Mouse (Mus musculus) forebrain, embryonic 12.5 days (tissue): ENCODE results near the gene Tex101. TPM values are rescaled to one million over a fixed set of nuclear protein-coding genes. Genes with fewer than 3 reads are reported as not detected.
"Not testable (repeated sequence)": the region's sequence is repeated elsewhere in the genome, so short reads cannot be mapped to it uniquely, and the experiment has no call there.

Experiments used
- ATAC-seq: fragments of 200-750 bp; cut with Nextera tagmentation; 2 replicates; pipeline ENCODE4 v1.8.0; 2017; ENCODE audit warnings: moderate TSS enrichment; ENCODE audit not compliant: low FRiP score
- H3K27ac ChIP-seq: fragments of 300-500 bp; sonication (generic); 2 replicates; pipeline ENCODE4 v1.5.1; 2016; ENCODE audit warnings: mild to moderate bottlenecking
- H3K27me3 ChIP-seq: fragments of 300-500 bp; sonication (generic); 2 replicates; pipeline ENCODE4 v1.6.1; 2016; ENCODE audit warnings: mild to moderate bottlenecking
- H3K36me3 ChIP-seq: fragments of 300-500 bp; sonication (generic); replicated peaks from 2 replicates; pipeline ENCODE4 v1.6.1; 2016; ENCODE audit warnings: mild to moderate bottlenecking
- H3K4me1 ChIP-seq: fragments of 300-500 bp; sonication (generic); 2 replicates; pipeline ENCODE4 v1.6.1; 2016
- H3K4me2 ChIP-seq: fragments of 300-500 bp; sonication (generic); 2 replicates; pipeline ENCODE4 v1.6.1; 2016; ENCODE audit warnings: mild to moderate bottlenecking, moderate library complexity
- H3K4me3 ChIP-seq: fragments of 300-500 bp; sonication (generic); replicated peaks from 2 replicates; pipeline ENCODE4 v1.5.1; 2016; ENCODE audit warnings: mild to moderate bottlenecking
- H3K9ac ChIP-seq: fragments of 300-500 bp; sonication (generic); 2 replicates; pipeline ENCODE4 v1.6.1; 2016; ENCODE audit warnings: mild to moderate bottlenecking
- H3K9me3 ChIP-seq: fragments of 300-500 bp; sonication (generic); 2 replicates; pipeline ENCODE4 v1.6.1; 2016
- WGBS: fragments of 180-500 bp; shearing (Covaris S2); methylation state at CpG from one replicate; pipeline ENCODE4 v1.1.7; 2016; 5-methylcytosine and 5-hydroxymethylcytosine counted together
- polyA plus RNA-seq: library from polyadenylated mRNA; unstranded; fragments of >200 nt; fragmentation: Nextera tagmentation; extraction: Ambion mirVana; gene quantifications from 2 replicates; pipeline ENCODE4 v1.2.1, GENCODE M21; 2016

Gene Tex101
- polyA plus RNA-seq, 1 experiment from 2014 or later = not detected

DNA sequence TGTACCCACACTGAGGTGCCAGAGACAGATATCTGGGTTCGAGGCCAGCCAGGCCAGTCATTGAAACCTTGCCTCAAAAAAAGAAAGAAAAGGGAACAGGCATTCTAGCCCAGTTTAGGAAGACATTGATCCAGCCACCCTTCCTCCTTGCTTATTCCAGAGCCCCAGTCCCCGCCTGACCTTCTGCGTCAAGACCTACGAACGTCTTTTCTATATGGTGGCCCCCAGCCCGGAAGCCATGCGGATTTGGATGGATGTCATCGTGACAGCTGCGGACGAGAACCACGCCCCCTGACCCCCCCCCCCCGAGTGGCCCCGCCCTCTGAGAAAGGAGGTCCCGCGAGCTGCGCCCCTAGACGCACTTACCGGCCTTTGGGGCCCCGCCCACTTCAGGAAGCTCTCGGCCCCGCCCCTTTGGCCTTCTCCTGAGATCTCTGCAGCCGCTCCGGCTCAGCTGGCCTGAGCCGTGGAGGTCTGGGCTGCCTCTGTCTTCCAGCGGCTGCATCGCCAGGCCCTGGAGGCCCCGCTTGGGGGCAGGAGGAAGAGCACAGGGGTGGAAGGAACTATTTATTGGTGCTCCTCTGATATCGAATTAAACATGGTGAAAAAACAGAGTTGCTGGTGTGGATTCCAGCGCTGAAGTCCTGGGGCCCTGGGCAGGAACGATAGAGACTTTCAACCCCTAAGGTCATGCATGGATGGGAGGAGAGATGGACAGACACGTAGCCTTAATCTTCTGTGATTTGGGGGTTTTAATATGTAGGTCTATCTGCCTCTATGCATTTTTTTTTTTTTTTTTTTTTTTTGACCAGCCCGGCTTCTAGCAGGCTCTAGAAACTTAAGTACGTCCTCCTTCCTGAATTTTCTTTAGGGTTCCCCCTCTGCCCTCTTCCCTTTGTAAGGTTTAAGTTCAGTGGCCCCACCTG, 47.5 kb downstream of the Tex101 start:
- H3K27ac ChIP-seq = no peak overlapping the region
- peak overlapping the region; percentile 45 for H3K9ac ChIP-seq
- H3K4me1 ChIP-seq = peaks cover 11% of the 10 kb centered on the region; the same call in 1 of the 2 replicates
- peak overlapping the region; percentile 33 for H3K4me3 ChIP-seq
- no peaks in the 10 kb centered on the region for H3K9me3 ChIP-seq
- WGBS = 7% methylated on average over 33 of the region's 33 CpGs
- H3K36me3 ChIP-seq = no peaks in the 10 kb centered on the region
- ATAC-seq = peak; percentile 89
- H3K4me2 ChIP-seq = peak overlapping the region; percentile 57
- peaks cover 18% of the 10 kb centered on the region; the same call in 1 of the 2 replicates for H3K27me3 ChIP-seq

DNA sequence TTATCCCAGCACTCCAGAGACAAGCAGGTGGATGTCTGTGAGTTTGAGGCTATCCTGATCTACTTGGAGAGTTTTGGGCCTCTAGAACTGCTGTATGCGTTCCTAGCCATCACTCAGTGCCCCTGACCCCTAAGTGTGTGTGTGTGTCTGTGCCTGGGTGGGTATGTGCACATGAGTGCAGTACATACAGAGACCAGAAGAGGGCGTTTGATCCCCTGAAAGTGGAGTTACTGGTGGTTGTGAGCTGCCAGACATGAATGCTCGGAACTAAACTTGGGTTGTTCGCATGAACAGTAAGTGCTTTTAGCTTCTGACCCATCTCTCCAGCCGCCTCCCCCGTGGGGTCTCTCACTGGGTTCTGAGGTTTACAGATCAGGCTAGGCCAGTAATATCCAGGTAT, 53.5 kb downstream of the Tex101 start:
- Histone ChIP-seq H3K9me3 (peaks cover 5% of the 10 kb centered on the region; the same call in 1 of the 2 replicates), H3K4me3 (no peak overlapping the region), H3K4me1 (0 out of 2 replicates have a peak, but pooled peaks cover 2% of the 10 kb centered on the region), H3K9ac (no peak overlapping the region), H3K27ac (no peak overlapping the region), H3K36me3 (no peaks in the 10 kb centered on the region), H3K27me3 (peaks cover 12% of the 10 kb centered on the region; the same call in 1 of the 2 replicates), H3K4me2 (no peak overlapping the region)
- WGBS = 80% methylated on average over 6 of the region's 6 CpGs
- ATAC-seq = no peak

GRCm38 (mm10) chr7:24621193-24621592, 55.3 kb downstream of the Tex101 start:
- no peaks in the 10 kb centered on the region for H3K36me3 ChIP-seq
- H3K27ac ChIP-seq = no peak overlapping the region
- no peak overlapping the region for H3K4me2 ChIP-seq
- no peak overlapping the region for H3K4me3 ChIP-seq
- 85% methylated on average over 3 of the region's 3 CpGs for WGBS
- no peak overlapping the region for H3K9ac ChIP-seq
- no peak for ATAC-seq
- H3K9me3 ChIP-seq = peaks cover 5% of the 10 kb centered on the region; the same call in 1 of the 2 replicates
- H3K4me1 ChIP-seq = 0 out of 2 replicates have a peak, but pooled peaks cover 2% of the 10 kb centered on the region
- peaks cover 2% of the 10 kb centered on the region; the same call in 1 of the 2 replicates for H3K27me3 ChIP-seq

DNA sequence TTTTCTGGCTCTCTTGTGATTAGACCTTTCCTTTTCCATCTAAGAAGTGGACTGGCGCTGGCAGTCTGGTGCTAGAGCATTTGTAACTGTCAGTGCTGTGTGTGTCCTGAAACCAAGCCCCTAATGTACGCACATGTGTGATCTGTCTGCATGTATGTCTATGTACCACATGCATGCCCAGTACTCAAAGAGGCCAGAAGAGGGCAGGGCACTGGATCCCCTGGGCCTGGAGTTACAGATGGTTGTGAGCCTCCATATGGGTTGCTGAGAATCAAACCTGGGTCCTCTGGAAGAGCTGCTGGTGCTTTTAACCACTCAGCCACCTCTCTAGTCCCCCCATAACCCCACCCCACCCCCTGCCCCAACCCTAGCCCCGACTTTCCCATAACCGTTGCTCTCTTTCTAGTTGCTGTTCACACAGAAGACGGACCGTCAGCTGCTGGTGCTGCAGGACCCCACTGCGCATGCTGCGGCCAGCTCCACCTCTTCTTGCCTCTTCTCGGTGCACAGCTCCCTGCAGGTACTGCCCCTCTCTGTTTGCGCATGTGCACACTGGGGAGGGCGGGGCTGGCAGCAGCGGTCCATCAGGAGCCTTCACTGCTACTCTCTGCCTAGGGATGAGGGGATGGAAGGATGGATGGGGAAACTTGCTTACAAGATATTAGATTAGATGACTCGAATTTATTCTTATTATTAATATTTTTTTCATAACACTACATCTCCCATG, 56.6 kb downstream of the Tex101 start:
- no peak for ATAC-seq
- WGBS = 53% methylated on average over 13 of the region's 13 CpGs
- no peak overlapping the region for H3K27ac ChIP-seq
- H3K9ac ChIP-seq = no peak overlapping the region
- H3K27me3 ChIP-seq = 0 out of 2 replicates have a peak, but pooled peaks cover 6% of the 10 kb centered on the region
- H3K4me3 ChIP-seq = no peak overlapping the region
- no peaks in the 10 kb centered on the region for H3K4me1 ChIP-seq
- no peak overlapping the region for H3K4me2 ChIP-seq
- peaks cover 5% of the 10 kb centered on the region; the same call in 1 of the 2 replicates for H3K9me3 ChIP-seq
- no peaks in the 10 kb centered on the region for H3K36me3 ChIP-seq

DNA sequence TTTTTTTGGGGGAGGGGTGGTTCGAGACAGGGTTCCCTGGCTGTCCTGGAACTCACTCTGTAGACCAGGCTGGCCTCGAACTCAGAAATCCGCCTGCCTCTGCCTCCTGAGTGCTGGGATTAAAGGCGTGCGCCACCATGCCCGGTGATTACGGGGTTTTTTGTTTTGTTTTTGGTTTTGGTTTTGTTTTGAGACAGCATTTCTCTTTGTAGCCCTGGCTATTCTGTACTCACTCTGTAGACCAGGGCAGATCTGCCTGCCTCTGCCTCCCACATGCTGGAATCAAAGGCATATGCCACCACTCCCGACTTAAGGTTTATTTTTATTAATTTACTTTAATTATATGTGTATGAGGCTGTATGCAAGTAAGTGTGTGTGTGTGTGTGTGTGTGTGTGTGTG, 58.1 kb downstream of the Tex101 start:
- H3K4me1 ChIP-seq, ATAC-seq, H3K9ac ChIP-seq, H3K27ac ChIP-seq, H3K4me3 ChIP-seq, H3K9me3 ChIP-seq, H3K4me2 ChIP-seq, H3K36me3 ChIP-seq: not testable (repeated sequence)
- 88% methylated on average over 8 of the region's 8 CpGs for WGBS
- H3K27me3 ChIP-seq = peaks cover 19% of the 10 kb centered on the region

Other genes with a start within 250 kb of the Tex101 start
- gene Irgc1, start 224.4 kb downstream of the Tex101 start, polyA plus RNA-seq = not detected in 2 replicates
- 1.0 and 1.2 TPM in 2 replicates for gene Plaur, start 214.2 kb downstream of the Tex101 start, polyA plus RNA-seq
- 32.1 and 38.3 TPM in 2 replicates for gene Cadm4, start 194.7 kb downstream of the Tex101 start, polyA plus RNA-seq
- 170 and 182 TPM in 2 replicates for gene Zfp428, start 169.7 kb downstream of the Tex101 start, polyA plus RNA-seq
- gene AC161166.1, start 164.2 kb downstream of the Tex101 start, polyA plus RNA-seq = 1.6 and 1.7 TPM in 2 replicates
- gene Irgq, start 146.0 kb downstream of the Tex101 start, polyA plus RNA-seq = 24.7 and 25.2 TPM in 2 replicates
- not detected in 2 replicates for gene Pinlyp, start 130.6 kb downstream of the Tex101 start, polyA plus RNA-seq
- 105 and 107 TPM in 2 replicates for gene Xrcc1, start 130.4 kb downstream of the Tex101 start, polyA plus RNA-seq
- gene Ethe1, start 89.1 kb downstream of the Tex101 start, polyA plus RNA-seq = 15.3 and 15.7 TPM in 2 replicates
- 3.1 and 3.5 TPM in 2 replicates for gene Zfp575, start 89.0 kb downstream of the Tex101 start, polyA plus RNA-seq
- not detected in 2 replicates for gene Phldb3, start 65.9 kb downstream of the Tex101 start, polyA plus RNA-seq
- 0.42 and 0.56 TPM in 2 replicates for gene Lypd3, start 40.1 kb downstream of the Tex101 start, polyA plus RNA-seq
- gene BC049730, start 32.6 kb upstream of the Tex101 start, polyA plus RNA-seq = not detected in 2 replicates
- not detected in 2 replicates for gene Gm4763, start 50.2 kb upstream of the Tex101 start, polyA plus RNA-seq
- 0.20 TPM in 1 of 2 replicates, not detected in the other for gene Cd177, start 83.6 kb upstream of the Tex101 start, polyA plus RNA-seq
- gene Ceacam10, start 100.5 kb upstream of the Tex101 start, polyA plus RNA-seq = 0.36 TPM in 1 of 2 replicates, not detected in the other
- gene Gm9844, start 185.5 kb upstream of the Tex101 start, polyA plus RNA-seq = 24.7 and 28.6 TPM in 2 replicates
- not detected in 2 replicates for gene Lypd4, start 193.3 kb upstream of the Tex101 start, polyA plus RNA-seq
- gene Dmrtc2, start 193.4 kb upstream of the Tex101 start, polyA plus RNA-seq = 0.24 TPM in 1 of 2 replicates, not detected in the other
- 1,399 and 1,518 TPM in 2 replicates for gene Rps19, start 207.7 kb upstream of the Tex101 start, polyA plus RNA-seq
- gene Cd79a, start 220.7 kb upstream of the Tex101 start, polyA plus RNA-seq = 0.22 TPM in 1 of 2 replicates, not detected in the other
- gene Arhgef1, start 226.2 kb upstream of the Tex101 start, polyA plus RNA-seq = 68.3 and 73.5 TPM in 2 replicates